Mouse (Mus musculus) hindlimb bud, embryonic 11.5 days (tissue): Measurements from ENCODE around the gene Gm11232.

Experiments used
- DNase-seq: peaks from one replicate; pipeline ENCODE4 v3.0.0-alpha.2; 2012; ENCODE audit warnings: low read depth, low spot score; ENCODE audit errors: extremely low spot score

The Gm11232 gene

GRCm38 (mm10) chr4:71757865-71758264 lies at the start of gene Gm11232:
Gene Gm11232, minus strand, starts transcription at chr4:71757965.
- no peak for DNase-seq

DNA sequence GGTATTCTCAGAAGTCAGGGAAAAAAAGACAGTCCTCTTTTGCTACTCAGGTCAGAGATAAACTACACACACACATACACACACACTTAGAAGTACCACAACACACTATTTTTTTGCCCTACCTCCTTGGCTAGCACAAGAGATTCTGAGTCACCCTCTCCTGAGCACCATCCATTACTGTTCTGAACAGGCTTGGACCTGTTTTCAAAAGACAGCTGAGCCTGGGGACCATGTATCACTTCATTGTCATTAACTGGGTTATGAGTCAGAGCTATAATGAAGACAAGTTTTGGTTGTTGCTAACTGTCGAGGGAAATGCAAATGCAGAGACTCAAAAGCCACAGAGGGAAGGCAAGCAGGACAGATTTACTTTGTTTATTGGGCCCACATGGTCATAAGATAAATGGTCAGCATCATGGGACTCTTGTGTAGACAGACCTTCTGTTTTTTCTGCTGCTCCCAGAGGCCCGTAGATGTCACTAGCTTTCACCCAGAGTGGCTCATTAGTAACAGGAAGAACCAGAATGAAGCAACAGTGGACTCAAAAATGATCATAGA lies 48.3 kb upstream of the Gm11232 start:
- DNase-seq = no peak

- DNase-seq = no peak
Measured at GRCm38 (mm10) chr4:71765529-71765928, 7.8 kb upstream of the Gm11232 start.

DNA sequence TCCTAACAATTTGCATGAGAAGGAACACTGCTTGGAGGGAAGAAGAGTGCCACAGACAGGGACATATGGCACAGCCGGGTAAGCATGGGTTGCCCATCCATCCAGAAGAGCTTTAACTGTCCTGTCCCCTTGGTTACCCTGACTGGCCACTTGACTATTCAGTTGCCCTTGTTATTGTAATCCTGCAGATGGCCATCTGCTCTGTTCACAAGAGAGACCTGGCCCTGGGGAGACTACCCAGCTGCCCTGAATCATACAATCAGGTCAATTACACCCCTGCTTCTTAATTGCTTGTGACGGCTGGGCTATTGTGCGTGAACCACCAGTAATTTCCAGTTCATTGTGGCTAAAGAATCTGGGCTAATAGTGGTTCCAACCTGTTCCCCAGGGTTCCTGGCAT lies 7.3 kb upstream of the Gm11232 start:
- no peak for DNase-seq

GRCm38 (mm10) chr4:71756441-71757221 lies 1.1 kb downstream of the Gm11232 start:
- DNase-seq = no peak

- no peak for DNase-seq
Measured at GRCm38 (mm10) chr4:71745741-71746140, 12.0 kb downstream of the Gm11232 start.

- no peak for DNase-seq
Measured at GRCm38 (mm10) chr4:71736529-71736928, 21.2 kb downstream of the Gm11232 start.

- DNase-seq = no peak
Measured at GRCm38 (mm10) chr4:71735261-71735660, 22.5 kb downstream of the Gm11232 start.

GRCm38 (mm10) chr4:71729401-71729800 lies 28.4 kb downstream of the Gm11232 start:
- DNase-seq = no peak

DNA sequence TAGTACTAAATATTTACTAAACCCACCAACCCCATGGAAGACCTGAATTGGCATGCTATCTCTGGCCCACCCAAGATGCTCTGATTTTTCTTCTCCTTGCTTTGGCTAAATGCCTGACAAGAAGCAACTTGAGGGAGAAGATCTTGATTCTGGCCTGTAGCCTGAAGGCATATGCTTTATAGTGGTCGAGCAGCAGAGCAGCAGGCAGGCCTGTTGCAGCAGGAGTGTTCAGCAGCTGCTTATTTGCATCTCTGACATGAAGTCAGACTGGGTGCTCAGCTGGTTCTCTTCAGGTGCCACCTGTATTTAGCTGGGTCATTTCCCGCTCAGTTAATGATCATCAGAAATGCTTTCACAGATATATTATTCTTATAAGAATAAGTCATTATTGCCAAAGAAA lies 30.2 kb downstream of the Gm11232 start:
- DNase-seq = no peak

DNA sequence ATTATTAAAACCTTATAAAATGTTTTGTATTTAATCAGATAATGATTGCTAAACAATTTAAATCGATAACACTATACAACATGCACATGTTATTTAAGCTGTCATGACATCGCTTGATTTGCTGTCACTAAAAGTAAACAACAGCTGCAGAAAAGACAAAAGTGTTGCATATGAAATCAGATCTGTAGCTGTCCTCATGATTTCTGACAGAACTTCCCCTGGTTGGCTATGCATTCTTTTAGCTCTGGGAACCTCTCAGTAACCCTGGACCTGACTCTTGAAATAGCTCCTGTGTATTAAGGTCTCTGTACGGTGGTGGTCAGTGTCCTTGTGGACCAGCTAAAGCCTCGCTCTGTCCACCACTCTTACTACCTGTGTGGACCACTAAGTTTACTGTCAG lies 30.7 kb downstream of the Gm11232 start:
- DNase-seq = no peak

- no peak for DNase-seq
Measured at GRCm38 (mm10) chr4:71725889-71726288, 31.9 kb downstream of the Gm11232 start.
